Mouse (Mus musculus): ENCODE results near the gene Nemp2. TPM values are rescaled to one million over a fixed set of nuclear protein-coding genes. Genes with fewer than 3 reads are reported as not detected.

Nemp2 gene
- polyA plus RNA-seq, 1 experiment from 2014 or later, result 5.0 TPM

Other genes with a start within 250 kb of the Nemp2 start
- gene Nab1, start 130.0 kb upstream of the Nemp2 start, polyA plus RNA-seq (2015; fragmentation: Nextera tagmentation; extraction: Ambion mirVana), result 8.9 and 9.7 TPM in 2 replicates
- gene Mfsd6, start 96.8 kb downstream of the Nemp2 start, polyA plus RNA-seq (2015; fragmentation: Nextera tagmentation; extraction: Ambion mirVana), result 8.7 and 9.1 TPM in 2 replicates
- 28.6 and 29.3 TPM in 2 replicates for gene Inpp1, start 187.0 kb downstream of the Nemp2 start, polyA plus RNA-seq (2015; fragmentation: Nextera tagmentation; extraction: Ambion mirVana)
- gene Hibch, start 214.2 kb downstream of the Nemp2 start, polyA plus RNA-seq (2015; fragmentation: Nextera tagmentation; extraction: Ambion mirVana), result 34.3 and 34.4 TPM in 2 replicates